Mouse (Mus musculus) spleen, postnatal 0 days (tissue): ENCODE data around the gene Il17rd. TPM values are rescaled to one million over a fixed set of nuclear protein-coding genes. Genes with fewer than 3 reads are reported as not detected.

Experiments used
- polyA plus RNA-seq: library from polyadenylated mRNA; unstranded; fragments of >200 nt; fragmentation: Nextera tagmentation; extraction: Ambion mirVana; gene quantifications from 2 replicates; pipeline ENCODE4 v1.2.1, GENCODE M21; 2015

Il17rd gene
- 0.91 and 1.2 TPM in 2 replicates for polyA plus RNA-seq

DNA sequence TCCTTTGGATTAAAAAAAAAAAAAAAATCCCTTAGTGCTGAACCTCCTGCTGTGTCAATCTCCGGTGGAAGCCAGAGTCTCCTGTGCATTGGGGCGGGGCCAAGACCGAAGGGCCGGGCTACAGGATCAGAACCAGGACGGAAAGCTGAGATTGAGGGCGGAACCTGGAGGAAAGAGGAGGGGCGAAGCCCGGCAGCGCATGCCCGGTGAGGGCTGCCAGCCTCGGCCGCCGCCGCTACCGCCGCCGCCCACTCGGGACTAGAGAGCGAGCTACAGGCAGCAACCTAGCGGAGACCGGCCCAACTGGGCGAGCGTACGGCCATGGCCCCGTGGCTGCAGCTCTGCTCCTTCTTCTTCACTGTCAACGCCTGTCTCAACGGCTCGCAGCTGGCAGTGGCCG lies at the start of gene Il17rd:
Gene Il17rd, plus strand, starts transcription at position 159 of the 400 bp plus-strand sequence.

GRCm38 (mm10) chr14:26994211-26994741 lies 44.5 kb upstream of the Il17rd start, which contains the start of gene Hesx1:
Gene Hesx1, plus strand, starts transcription at chr14:26994416.

DNA sequence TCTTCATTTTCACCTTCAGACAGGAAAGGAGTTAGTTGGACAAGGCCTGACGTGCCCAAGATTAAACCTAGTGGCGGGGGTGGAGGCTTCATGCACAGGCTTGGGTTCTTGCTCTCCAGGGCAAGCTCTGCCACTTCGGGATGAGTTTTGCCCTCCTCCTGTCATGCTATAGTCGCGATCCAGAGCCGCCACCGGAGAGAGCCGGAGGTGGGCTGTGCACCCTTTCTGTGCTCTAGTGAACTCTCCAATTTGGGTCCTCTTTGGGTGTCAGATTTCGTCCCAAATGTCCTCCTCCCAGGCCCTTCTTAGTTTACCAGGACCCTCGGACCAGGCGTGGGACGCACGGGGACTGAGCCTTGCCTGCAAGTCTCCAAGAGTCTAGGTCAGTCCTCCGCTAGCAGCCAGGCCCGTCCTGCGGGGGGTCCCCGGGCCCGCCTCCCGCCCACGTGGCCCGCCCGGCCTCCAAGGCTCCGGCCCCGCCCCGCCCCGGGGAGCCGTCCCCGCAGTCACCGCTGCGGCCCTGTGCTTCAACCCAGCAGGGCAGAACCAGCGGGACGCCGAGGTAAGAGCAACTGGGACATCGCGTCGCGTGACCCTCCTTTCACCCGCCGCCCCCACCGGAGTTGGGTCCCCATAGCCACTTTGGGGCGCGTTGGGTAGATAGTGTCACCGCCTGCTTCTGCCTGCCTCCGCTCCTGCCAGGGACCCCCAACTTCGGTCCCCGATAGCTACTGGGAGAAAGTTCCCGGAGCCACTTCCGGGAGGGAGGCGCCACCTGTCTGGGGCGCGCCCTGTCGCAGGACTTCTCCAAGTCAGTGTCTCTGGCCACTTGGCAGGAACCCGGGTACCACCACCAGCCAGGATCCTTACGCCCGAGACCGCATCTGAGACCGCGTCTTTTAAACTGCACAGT lies 75.9 kb downstream of the Il17rd start, which contains the start of gene Arhgef3:
Gene Arhgef3, plus strand, starts transcription at position 538 of the 913 bp plus-strand sequence.

Other genes with a start within 250 kb of the Il17rd start
- gene Asb14, start 144.4 kb upstream of the Il17rd start, polyA plus RNA-seq, result 0.13 TPM in 1 of 2 replicates, not detected in the other
- gene Appl1, start 67.7 kb upstream of the Il17rd start, polyA plus RNA-seq, result 14.7 and 21.1 TPM in 2 replicates
- 6.3 and 10.3 TPM in 2 replicates for gene Hesx1, start 44.5 kb upstream of the Il17rd start, polyA plus RNA-seq
- gene Arhgef3, start 76.0 kb downstream of the Il17rd start, polyA plus RNA-seq, result 5.4 and 5.9 TPM in 2 replicates